Mouse (Mus musculus) megakaryocyte, adult 5-6 weeks (primary cell): ENCODE measurements around the gene Eif3f. TPM values are rescaled to one million over a fixed set of nuclear protein-coding genes. Genes with fewer than 3 reads are reported as not detected.

Experiments
- ATAC-seq: 2 replicates; pipeline ENCODE4 v1.8.0; 2016; ENCODE audit warnings: mild to moderate bottlenecking, inconsistent platforms; ENCODE audit not compliant: poor library complexity, severe bottlenecking
- total RNA-seq, 2 experiments: library from RNA; stranded (forward) in 1 of 2; stranded (reverse) in 1 of 2; fragments of 153-499, 151-499 nt in 1 of 2; fragments of 221-1000, 200-1000 nt in 1 of 2; gene quantifications; 2 replicates each; pipeline versions ENCODE4 v1.2.3 to v1.2.4; 2015 to 2017

Eif3f gene
- total RNA-seq (2015) (208 and 215 TPM in 2 replicates), total RNA-seq (2017) (65.0 and 75.5 TPM in 2 replicates)

DNA sequence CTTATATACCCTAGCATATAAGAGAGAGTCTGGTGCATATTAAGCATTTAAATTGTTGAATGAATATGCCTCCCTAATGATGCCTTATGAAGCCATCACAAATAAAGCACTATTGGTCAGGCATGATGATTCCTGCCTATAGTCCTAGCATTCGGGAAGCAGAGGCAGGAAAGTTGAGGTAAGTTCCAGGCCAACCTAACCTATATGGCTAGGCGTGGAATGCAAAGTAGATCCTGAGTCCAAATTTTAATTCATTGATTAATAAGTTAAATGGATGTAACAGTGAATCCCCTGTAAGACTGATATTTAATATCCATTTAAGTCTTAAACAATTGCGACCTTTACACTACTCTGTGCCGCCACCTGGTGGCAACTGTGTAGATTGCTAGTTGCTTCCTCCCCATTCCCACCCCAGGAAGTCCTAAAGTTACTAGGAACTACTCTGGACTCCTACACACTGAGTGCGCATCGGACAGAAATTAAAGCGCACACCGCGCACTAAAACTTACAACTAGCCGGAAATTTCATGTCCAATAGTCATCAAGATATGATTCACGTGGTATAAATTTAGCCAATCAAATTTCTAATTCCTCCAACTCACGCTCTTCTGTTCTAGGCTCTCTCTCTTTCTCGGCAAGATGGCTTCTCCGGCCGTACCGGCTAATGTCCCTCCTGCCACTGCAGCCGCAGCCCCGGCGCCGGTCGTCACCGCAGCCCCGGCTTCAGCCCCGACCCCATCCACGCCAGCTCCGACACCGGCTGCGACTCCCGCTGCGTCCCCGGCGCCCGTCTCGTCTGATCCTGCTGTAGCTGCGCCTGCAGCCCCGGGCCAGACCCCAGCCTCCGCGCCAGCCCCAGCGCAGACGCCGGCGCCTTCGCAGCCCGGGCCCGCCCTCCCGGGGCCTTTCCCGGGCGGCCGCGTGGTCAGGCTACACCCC, at the start of gene Eif3f:
Gene Eif3f, plus strand, starts transcription at position 624 of the 938 bp plus-strand sequence.
- ATAC-seq: peak; percentile 92

DNA sequence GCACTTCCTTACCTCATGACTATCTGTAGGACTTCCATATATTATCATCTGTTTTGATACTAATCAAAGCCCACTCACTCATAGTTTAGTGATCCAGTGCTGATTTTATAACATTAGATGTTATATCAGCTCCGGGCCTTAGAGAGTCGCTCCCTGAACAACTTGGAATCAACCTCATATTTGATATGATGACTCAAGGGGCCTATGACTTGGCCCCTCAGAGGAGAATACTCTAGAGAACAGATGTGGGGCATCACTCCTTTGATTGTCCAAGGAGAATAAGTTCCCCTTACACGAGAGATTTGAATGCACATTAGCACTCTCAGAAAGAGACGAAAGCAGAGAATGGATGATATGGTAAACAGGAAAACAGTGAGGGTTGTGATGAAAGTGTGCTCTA, 49.3 kb upstream of the Eif3f start, which contains the start of gene Olfr518:
Gene Olfr518, minus strand, starts transcription at position 101 of the 400 bp plus-strand sequence.
- no peak for ATAC-seq

DNA sequence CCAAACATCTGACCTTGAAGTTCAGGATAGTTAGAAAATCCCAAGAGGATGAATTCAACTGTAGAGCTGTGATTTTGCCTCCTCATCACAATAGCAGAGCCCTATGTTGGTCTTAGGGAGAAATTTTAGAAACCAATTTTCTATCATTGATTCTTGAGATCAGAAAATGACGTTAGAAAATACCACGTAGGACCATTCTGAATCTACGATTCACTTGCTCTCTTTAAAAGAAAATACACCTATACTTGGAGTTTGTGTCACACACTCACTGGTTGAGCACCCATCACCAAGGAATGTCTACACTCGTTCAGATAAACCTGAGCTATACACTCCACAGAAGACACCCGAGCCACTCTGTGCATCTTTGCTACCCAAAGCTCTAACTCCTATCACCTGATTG, 39.9 kb upstream of the Eif3f start, which contains the start of gene Olfr519:
Gene Olfr519, minus strand, starts transcription at position 101 of the 400 bp plus-strand sequence.
- no peak for ATAC-seq

DNA sequence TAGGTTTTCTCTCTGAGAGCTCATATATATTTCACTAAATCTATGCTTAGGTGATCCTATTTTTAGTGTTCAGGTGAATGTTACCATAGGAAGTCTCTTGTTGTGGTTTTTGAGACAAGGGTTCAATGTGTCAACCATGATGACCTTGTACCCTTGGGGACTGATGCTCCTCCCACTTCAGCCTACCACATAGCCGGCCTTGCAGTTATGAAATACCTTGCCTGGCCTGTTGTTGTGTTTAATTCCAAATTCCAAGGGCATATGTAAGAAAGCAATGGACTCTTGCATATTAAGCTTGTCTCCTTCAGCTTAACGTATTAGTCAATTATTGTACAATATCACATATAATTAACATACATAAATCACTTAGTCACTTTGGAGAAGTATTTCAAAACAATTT, 30.2 kb upstream of the Eif3f start:
- ATAC-seq: no peak

DNA sequence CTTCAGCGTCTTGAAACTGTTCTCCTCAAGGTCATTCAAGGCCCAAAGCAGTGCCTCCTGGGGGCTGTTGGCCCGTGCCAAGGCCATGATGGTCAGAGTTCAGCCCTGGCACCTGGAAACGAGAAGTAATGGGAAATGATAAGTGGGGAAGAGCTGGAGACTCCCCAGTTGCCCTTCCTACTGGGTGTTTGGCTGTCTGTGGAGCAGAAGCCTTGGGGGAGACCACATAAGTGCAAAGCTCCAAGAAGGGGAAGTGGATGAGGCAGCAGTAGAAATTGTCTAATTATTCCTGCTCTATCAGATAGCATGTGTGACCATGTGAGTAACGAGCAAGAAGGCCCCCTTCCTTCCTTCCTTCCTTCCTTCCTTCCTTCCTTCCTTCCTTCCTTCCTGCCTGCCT, 7.2 kb upstream of the Eif3f start:
- peak; percentile 53 for ATAC-seq

DNA sequence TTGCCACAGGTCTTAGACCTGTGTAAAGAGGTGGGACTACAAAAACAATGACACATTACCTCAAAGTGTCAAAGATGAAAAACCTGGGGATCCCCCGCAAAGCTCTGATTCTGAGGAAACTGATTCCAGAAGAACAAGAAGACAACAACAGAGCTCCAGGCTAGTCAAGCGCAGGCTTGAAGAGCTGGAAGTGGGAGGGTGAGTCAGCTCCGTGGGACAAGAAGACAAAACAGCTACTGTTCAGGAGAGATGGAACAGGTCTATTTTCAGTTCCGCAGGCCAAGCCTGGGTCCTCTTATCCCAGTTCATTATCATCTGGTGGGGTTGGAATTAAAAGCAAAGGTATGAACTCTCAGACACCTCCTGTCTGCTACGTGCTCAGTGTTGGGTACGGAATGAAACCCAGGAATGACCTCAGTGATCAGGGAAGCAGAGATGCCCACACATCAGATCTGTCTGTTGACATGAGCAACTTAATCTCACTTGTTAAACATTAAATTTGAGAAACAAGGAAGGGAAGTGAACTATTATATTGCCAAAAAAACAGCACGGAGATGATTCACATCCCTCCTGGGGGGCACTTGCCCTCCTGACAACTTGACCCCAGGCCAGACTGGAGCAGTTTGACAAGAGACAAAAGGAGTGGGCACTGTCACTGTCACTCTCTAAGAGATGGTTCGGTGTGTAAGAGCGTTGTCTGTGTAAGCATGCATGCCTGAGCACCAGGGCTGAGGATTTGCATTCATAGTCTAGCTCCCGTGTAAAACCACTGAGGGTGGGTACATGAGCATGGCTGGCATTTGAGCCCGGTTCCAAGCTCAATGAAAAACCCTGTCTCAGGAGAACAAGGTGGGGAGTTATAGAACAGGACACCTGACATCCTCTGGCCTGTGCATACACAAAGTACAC, 5.7 kb upstream of the Eif3f start:
- ATAC-seq: no peak

DNA sequence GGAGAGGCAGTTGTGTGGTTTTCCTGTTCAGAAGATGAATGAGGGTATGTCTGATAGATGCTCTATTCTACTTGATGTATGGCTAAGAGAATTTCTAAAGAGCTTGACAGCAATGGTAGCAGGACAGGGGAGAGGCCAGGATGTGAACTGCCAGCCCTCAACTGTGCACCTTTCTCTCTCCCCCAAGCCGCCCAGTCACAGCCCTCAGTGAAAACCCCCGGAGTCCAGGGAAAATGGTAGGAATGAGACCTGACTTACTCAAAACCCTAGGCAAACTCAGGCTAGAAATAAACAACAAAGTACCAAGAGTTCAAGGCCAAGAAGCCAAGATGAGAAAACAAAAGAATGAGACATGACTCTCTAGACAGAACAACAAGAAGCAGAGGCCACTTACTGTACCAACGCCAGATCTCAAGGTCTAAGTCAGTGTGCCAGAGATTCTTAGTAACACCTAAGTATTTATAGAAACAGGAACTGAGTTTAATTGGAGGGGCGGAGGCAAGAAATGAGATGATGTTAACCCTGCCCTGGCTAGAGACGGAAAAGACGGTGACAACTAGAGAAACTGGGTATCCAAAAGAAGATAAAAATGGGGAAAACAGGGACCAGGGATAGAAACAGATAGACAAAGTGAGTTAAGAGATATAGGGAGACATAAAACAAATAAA, 4.4 kb upstream of the Eif3f start, which contains the start of gene Nlrp10:
Gene Nlrp10, minus strand, starts transcription at position 453 of the 668 bp plus-strand sequence.
- ATAC-seq: peak; percentile 38

DNA sequence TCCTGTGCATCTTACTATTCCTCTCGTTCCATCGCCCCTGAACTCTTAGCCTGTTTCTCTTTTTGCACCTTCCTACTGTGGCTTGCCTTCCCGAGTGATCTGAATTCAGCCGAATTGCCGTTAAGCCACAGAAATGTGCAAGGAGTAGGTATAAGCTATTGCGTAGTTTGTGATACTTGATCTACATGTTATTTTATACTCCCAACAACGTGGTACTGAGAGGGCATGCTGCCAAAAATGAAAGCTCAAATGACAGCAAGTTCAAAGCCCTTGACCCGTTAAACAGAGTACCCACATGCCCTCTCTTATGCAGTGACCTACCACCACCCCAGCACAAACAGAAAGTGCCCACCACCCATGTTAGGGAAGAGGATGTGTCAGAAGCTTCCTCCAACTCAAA, 619 bp downstream of the Eif3f start:
- ATAC-seq: no peak

DNA sequence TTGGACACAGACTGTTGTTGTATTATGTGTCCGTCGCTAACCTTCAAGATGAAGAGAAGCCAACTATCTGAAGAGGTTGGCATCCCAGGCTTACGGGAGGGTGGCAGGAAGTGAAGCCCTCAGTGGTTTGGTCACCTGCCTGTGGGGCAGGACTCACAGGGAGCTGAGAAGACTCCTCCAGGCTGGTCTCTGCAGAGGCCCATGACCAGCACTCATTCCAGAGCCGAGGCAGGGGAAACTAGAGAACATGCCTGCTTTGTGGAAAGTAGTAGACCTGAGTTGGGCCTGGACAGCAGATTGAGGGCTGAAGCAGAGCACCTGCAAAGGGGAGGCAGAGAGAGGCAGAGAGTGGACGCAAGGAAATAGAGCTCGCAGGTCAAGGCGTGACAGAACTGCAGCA, 1.2 kb downstream of the Eif3f start:
- ATAC-seq: no peak

DNA sequence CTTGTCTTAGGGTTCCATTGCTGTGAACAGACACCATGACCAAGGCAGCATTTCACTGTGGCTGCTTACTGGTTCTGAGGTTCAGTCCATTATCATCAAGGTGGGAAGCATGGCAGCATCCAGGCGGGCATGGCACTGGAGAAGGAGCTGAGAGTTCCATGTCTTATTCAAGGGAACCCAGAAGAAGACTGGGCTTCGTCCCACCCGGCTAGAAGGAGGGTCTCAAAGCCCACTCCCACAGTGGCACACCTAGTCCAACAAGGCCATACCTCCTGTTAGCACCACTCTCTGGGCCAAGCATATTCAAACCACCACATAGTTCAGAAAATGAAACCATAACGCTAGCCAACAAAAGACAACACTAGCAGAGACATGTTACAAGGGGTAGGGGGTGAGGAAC, 2.4 kb downstream of the Eif3f start:
- ATAC-seq: no peak

DNA sequence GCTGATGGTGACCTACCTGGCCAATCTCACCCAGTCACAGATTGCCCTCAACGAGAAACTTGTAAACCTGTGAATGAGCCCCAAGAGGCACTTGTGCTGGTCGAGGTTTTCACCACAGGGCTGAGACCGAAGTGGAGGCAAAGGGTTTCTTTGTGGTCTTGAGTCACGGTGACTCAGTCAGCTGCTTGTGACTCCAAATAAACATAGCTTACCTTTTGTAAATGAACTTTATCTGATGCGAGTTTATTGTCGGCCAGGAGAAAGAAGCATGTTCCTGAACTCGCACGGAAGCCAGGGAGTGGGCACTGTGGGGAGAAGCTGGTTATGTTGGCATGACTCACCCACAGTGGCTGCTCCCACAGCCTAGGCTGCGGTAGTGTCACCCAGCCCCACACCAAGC, 7.2 kb downstream of the Eif3f start:
- no peak for ATAC-seq

DNA sequence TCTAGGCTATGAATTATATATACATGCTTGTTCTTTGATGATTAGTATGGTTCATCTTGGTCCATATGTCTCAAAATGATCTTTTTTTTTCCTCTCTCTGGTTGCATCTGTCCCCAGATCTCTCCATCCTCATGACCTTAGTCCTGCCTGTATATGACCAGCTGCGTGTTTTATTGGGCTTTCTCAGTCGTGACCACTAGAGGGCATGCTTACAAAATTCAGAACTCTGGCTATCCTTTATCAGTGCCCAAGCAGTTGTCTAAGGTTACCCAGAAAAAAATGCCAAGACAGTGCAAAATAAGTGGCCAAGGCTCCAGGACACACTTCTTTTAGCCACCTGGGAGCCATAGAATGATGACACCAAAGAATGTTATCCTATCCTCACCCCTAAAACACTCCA, 9.8 kb downstream of the Eif3f start:
- ATAC-seq: peak; percentile 93

DNA sequence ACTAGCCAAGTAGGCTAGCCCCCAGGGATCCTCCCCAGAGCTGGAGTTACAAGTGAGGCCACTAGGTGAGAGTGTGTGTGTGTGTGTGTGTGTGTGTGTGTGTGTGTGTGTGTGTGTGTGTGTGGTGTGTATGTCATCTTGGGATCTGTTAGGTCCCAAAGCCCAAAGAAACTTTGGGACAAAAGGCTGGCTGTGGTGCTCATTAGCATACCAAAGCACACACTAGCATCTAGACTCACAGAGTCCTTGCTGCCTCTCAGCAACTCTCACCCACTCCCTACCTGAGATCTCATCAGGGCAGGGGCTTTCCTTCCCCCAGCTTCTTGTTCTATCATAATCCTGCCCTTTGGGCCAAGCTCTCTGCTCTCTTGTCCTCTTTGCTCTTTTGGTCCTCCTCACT, 14.4 kb downstream of the Eif3f start:
- no peak for ATAC-seq

DNA sequence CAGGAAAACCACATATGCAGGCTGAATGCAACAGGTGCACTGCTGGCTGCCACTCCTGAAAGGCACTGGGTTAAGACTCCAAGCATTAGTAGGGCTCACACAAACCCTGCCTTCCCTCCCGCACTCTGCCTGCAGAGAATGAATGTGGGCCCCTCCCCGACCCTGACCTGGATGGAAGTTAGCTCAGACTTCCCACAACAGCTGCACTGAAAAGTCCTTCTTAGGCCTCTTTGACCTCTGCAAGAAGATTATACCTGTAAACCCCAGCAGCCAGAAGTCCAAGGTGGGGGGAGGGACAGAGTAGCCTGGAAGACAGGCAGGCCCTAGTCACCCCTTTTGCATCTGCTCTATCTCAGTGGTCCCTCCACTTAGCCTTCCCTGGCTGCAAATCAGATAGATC, 15.1 kb downstream of the Eif3f start:
- ATAC-seq: no peak

DNA sequence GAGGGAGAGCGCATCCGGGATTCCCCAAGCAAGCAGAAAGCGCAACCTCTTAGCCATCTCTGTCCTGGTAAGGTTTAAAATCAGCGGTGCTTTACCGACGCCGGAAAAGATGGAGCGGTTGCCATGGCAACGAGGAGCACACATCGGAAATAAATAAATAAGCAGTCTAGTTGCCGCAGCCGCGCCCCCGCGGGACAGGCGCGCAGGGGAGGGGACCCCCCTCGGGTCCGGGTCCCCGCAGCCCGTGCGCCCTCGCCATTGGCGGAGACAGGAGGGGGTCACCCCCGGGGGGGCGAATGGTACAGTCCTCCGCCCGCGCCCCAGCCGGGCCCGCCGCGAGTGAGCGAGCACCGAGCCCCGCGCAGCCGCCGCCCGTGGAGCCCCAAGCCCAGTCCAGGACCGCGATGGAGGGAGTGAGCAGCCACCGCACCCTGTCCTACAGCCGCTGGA, 16.1 kb downstream of the Eif3f start, which contains the start of gene Tub:
Gene Tub, plus strand, starts transcription at position 27 of the 450 bp plus-strand sequence.
- ATAC-seq: no peak

DNA sequence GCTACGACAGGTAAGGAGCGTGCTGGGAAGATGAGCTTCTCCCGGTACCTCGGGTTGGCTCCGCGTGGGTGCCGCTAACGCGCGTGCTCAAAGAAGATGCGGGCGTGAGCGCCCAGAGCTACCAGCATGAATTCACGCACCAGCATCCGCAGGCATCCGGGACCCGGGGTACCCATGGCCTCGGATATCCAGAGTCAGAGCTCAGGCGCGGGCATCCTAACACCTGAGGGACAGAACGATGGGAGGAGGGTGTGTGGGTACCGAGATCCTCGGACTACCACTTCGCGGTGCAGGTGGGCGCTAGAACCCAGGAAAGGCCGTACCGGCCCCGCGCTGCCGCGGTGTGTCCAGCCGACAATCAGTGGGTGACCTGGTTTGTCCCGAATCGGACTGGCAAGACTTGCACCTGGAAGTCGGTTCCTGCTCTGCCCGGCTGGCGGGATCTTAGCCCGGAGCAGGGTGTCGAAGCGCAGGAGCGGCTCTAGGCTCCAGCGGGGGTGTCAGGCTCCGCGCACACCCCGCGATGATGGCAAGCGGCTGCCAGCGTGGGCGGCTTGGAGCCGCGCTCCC, 16.6 kb downstream of the Eif3f start:
- ATAC-seq: no peak

DNA sequence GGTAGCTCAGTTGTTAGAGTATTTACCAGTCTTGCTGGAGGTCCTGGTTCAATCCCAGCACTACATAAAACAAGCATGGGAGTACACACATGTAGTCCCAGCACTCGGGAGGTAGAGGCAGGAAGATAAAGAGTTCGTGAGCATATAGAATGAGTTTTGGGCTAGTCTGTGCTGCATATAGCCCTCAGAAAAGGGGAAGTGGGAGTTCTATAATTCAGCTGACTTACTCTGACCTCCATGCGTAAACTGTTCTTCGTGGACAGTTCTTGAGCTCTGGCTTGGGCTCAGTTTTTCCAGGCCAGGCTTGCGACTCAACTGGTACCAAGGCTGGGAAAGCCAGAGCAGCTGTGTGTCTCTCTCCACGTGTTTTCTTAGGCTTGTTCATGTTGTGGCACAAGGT, 18.6 kb downstream of the Eif3f start:
- ATAC-seq: 0 out of 2 replicates have a peak, but pooled peaks have one; percentile 30

DNA sequence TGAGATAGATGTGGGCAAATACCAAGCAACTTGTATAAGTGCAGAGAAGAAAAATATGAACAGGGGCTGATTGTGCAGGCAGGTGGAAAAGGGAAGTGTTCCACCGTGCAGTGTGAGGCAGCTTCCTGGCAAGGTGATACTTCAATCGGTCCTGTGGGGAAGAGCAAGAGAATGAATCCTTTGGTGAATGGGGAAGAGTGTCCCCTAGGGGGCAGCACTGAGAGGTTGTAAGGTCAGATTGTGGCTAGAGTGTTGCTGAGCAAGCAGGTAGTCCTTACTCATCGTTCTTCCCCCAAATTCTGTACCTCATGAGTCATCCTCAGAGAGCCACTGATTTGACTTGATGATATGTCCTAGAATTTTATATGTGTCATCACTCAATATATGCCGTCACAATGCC, 20.0 kb downstream of the Eif3f start:
- peak; percentile 59 for ATAC-seq

DNA sequence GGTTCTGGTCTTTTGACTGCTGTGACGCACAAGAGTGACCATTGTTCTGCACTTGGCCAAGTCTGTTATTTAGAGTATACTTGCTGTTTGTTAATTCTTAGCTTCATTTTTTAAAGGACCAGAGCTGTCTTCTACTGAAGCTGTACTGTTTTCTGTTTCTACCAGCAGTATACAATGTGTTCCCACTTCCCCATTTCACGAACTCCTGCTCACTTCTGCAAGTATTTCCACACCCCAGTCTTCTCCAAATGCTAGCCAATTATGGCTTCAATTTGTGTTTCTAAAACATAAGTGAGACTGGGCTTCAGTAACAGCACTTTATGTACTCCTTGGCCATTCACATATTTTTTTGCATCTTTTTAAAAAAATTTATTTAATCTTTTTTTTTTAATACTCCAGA, 23.5 kb downstream of the Eif3f start:
- peak; percentile 84 for ATAC-seq

DNA sequence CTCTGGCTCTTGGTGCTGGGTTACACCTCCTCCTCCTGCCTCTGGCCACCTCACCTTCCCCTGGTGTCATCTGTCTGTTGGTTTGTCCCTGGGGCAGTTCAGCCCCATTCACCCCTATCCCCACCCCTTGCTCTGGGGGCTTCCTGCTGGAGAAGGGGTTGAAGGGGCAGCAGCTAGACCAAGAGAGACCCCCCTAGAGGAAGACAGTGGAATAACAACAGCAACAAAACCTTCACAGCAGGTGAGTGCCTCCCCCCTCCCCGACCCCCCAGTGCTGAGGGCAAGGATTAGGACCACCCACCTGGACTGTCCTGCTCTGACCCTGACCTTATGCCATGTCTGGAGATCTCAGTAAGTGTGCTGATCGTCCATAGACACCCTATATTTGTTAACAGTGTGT, 31.8 kb downstream of the Eif3f start:
- 0 out of 2 replicates have a peak, but pooled peaks have one; percentile 14 for ATAC-seq
